Mouse (Mus musculus) kidney, adult 2 months (tissue): Measurements from ENCODE around the gene Ttyh3.

ENCODE experiments used
- CTCF ChIP-seq: fragments of 200-500 bp; conservative IDR thresholded peaks from 2 replicates; pipeline ENCODE4 v1.5.1; 2011; ENCODE audit warnings: low read depth, mild to moderate bottlenecking, control low read depth, low read length, moderate library complexity, mixed read lengths; ENCODE audit not compliant: insufficient read depth, insufficient read length
- POLR2A ChIP-seq: fragments of 200-500 bp; IDR thresholded peaks from one replicate; pipeline ENCODE4 v1.6.1; 2011; ENCODE audit warnings: low read depth, low read length, control low read depth

GRCm38 (mm10) chr5:140684343-140685148 lies 35.7 kb upstream of the Ttyh3 start:
- TF ChIP-seq CTCF: peak; percentile 78
- no peak for TF ChIP-seq POLR2A
